Mouse (Mus musculus) liver, embryonic 11.5 days (tissue): ENCODE measurements around the gene Dok1. TPM values are rescaled to one million over a fixed set of nuclear protein-coding genes. Genes with fewer than 3 reads are reported as not detected.

ENCODE experiments used
- ATAC-seq: fragments of 200-750 bp; cut with Nextera tagmentation; replicated peaks from 2 replicates; pipeline ENCODE4 v1.8.0; 2017; ENCODE audit warnings: moderate number of reproducible peaks, mild to moderate bottlenecking, moderate TSS enrichment, moderate library complexity; ENCODE audit not compliant: low FRiP score
- DNase-seq: peaks from one replicate; pipeline ENCODE4 v3.0.0-alpha.2; 2017; ENCODE audit warnings: low spot score
- H3K27ac ChIP-seq: fragments of 300-500 bp; sonication (generic); 2 replicates; pipeline ENCODE4 v1.5.1; 2014; ENCODE audit warnings: mild to moderate bottlenecking, low read depth, low read length, control low read depth
- H3K27me3 ChIP-seq: fragments of 300-500 bp; sonication (generic); replicated peaks from 2 replicates; pipeline ENCODE4 v1.6.1; 2014; ENCODE audit warnings: low read length, mixed read lengths; ENCODE audit not compliant: control insufficient read depth, insufficient read depth
- H3K36me3 ChIP-seq: fragments of 300-500 bp; sonication (generic); 2 replicates; pipeline ENCODE4 v1.6.1; 2014; ENCODE audit warnings: mild to moderate bottlenecking, low read length, moderate library complexity, mixed read lengths; ENCODE audit not compliant: control insufficient read depth, insufficient read depth
- H3K4me1 ChIP-seq: fragments of 300-500 bp; sonication (generic); replicated peaks from 2 replicates; pipeline ENCODE4 v1.6.1; 2014; ENCODE audit warnings: low read length, mixed read lengths; ENCODE audit not compliant: control insufficient read depth, insufficient read depth
- H3K4me2 ChIP-seq: fragments of 300-500 bp; sonication (generic); 2 replicates; pipeline ENCODE4 v1.6.1; 2014; ENCODE audit warnings: mild to moderate bottlenecking, control low read depth, moderate library complexity
- H3K4me3 ChIP-seq: fragments of 300-500 bp; sonication (generic); 2 replicates; pipeline ENCODE4 v1.5.1; 2014; ENCODE audit warnings: low read depth, low read length, control low read depth
- H3K9ac ChIP-seq: fragments of 300-500 bp; sonication (generic); 2 replicates; pipeline ENCODE4 v1.6.1; 2014; ENCODE audit warnings: low read depth, low read length, control low read depth
- H3K9me3 ChIP-seq: fragments of 300-500 bp; sonication (generic); 2 replicates; pipeline ENCODE4 v1.6.1; 2016; ENCODE audit warnings: low read length, inconsistent platforms, mixed read lengths; ENCODE audit not compliant: control insufficient read depth
- WGBS: fragments of 180-500 bp; shearing (Covaris S2); extraction: QIAGEN DNeasy Blood & Tissue Kit; methylation state at CpG from one replicate; pipeline ENCODE4 v1.1.7; 2014; 5-methylcytosine and 5-hydroxymethylcytosine counted together
- polyA plus RNA-seq: library from polyadenylated mRNA; unstranded; fragments of >200 nt; fragmentation: Nextera tagmentation; extraction: Ambion mirVana; gene quantifications from 2 replicates; pipeline ENCODE4 v1.2.1, GENCODE M21; 2014

Gene Dok1
- polyA plus RNA-seq, 1 experiment from 2014 or later = 17.2 TPM

- no peak overlapping the region for H3K9ac ChIP-seq
- ATAC-seq = no peak
- no peaks in the 10 kb centered on the region for H3K36me3 ChIP-seq
- H3K9me3 ChIP-seq = no peaks in the 10 kb centered on the region
- H3K4me2 ChIP-seq = no peak overlapping the region
- no peak for DNase-seq
- 0 out of 2 replicates have a peak, but pooled peaks cover 5% of the 10 kb centered on the region for H3K27me3 ChIP-seq
- WGBS = 55% methylated on average over 4 of the region's 4 CpGs
- no peak overlapping the region for H3K27ac ChIP-seq
- no peak overlapping the region for H3K4me3 ChIP-seq
- peaks cover 36% of the 10 kb centered on the region for H3K4me1 ChIP-seq
These were observed 8.8 kb downstream of the Dok1 start for GRCm38 (mm10) chr6:83024421-83024820.

- 86% methylated on average over 2 of the region's 2 CpGs for WGBS
These were observed 9.5 kb downstream of the Dok1 start for GRCm38 (mm10) chr6:83023786-83024185.

GRCm38 (mm10) chr6:83023008-83023407, 10.3 kb downstream of the Dok1 start:
- DNase-seq (no peak), ATAC-seq (peak; percentile 73)
- 73% methylated on average over 9 of the region's 9 CpGs for WGBS
- no peaks in the 10 kb centered on the region for H3K9me3 ChIP-seq
- H3K27ac ChIP-seq = no peak overlapping the region
- H3K4me1 ChIP-seq = peaks cover 35% of the 10 kb centered on the region
- no peak overlapping the region for H3K4me3 ChIP-seq
- no peak overlapping the region for H3K9ac ChIP-seq
- H3K4me2 ChIP-seq = no peak overlapping the region
- H3K36me3 ChIP-seq = no peaks in the 10 kb centered on the region
- 0 out of 2 replicates have a peak, but pooled peaks cover under 1% of the 10 kb centered on the region for H3K27me3 ChIP-seq

More at GRCm38 (mm10) chr6:83023786-83024185, 9.5 kb downstream of the Dok1 start:
- H3K9ac ChIP-seq = no peak overlapping the region
- H3K4me3 ChIP-seq = no peak overlapping the region
- no peak for DNase-seq
- no peak for ATAC-seq
- H3K36me3 ChIP-seq = no peaks in the 10 kb centered on the region
- 0 out of 2 replicates have a peak, but pooled peaks cover 5% of the 10 kb centered on the region for H3K27me3 ChIP-seq
- H3K27ac ChIP-seq = no peak overlapping the region; the same call in 1 of the 2 replicates
- no peak overlapping the region for H3K4me2 ChIP-seq
- peaks cover 39% of the 10 kb centered on the region for H3K4me1 ChIP-seq
- H3K9me3 ChIP-seq = no peaks in the 10 kb centered on the region

GRCm38 (mm10) chr6:83020836-83021593, 12.3 kb downstream of the Dok1 start:
- 69% methylated on average over 4 of the region's 4 CpGs for WGBS
- Histone ChIP-seq H3K36me3 (no peaks in the 10 kb centered on the region), H3K4me2 (no peak overlapping the region), H3K9ac (no peak overlapping the region), H3K27ac (no peak overlapping the region), H3K4me1 (peaks cover 37% of the 10 kb centered on the region), H3K4me3 (no peak overlapping the region), H3K27me3 (no peaks in the 10 kb centered on the region), H3K9me3 (no peaks in the 10 kb centered on the region)
- ATAC-seq (no peak), DNase-seq (no peak)

GRCm38 (mm10) chr6:83020121-83020520, 13.2 kb downstream of the Dok1 start:
- Histone ChIP-seq H3K27ac (peak overlapping the region; percentile 45; the same call in 1 of the 2 replicates), H3K36me3 (no peaks in the 10 kb centered on the region), H3K9me3 (no peaks in the 10 kb centered on the region), H3K27me3 (no peaks in the 10 kb centered on the region), H3K9ac (no peak overlapping the region), H3K4me1 (peaks cover 39% of the 10 kb centered on the region), H3K4me2 (no peak overlapping the region), H3K4me3 (no peak overlapping the region)
- DNase-seq (no peak), ATAC-seq (peak; percentile 64)
- 51% methylated on average over 6 of the region's 6 CpGs for WGBS

- no peak overlapping the region for H3K27ac ChIP-seq
- H3K9ac ChIP-seq = no peak overlapping the region
These were observed 14.2 kb downstream of the Dok1 start for GRCm38 (mm10) chr6:83019044-83019443.

GRCm38 (mm10) chr6:83017190-83017589, 16.1 kb downstream of the Dok1 start:
- peaks cover 38% of the 10 kb centered on the region for H3K4me1 ChIP-seq
- no peak for ATAC-seq
- no peak overlapping the region for H3K4me3 ChIP-seq
- H3K9ac ChIP-seq = no peak overlapping the region
- H3K36me3 ChIP-seq = no peaks in the 10 kb centered on the region
- 76% methylated on average over 3 of the region's 3 CpGs for WGBS
- no peaks in the 10 kb centered on the region for H3K9me3 ChIP-seq
- no peaks in the 10 kb centered on the region for H3K27me3 ChIP-seq
- H3K27ac ChIP-seq = no peak overlapping the region
- no peak overlapping the region for H3K4me2 ChIP-seq
- no peak for DNase-seq

More at GRCm38 (mm10) chr6:83019044-83019443, 14.2 kb downstream of the Dok1 start:
- no peak for DNase-seq
- WGBS = 64% methylated on average over 3 of the region's 3 CpGs
- H3K4me3 ChIP-seq = no peak overlapping the region
- H3K27me3 ChIP-seq = no peaks in the 10 kb centered on the region
- H3K9me3 ChIP-seq = no peaks in the 10 kb centered on the region
- no peak overlapping the region for H3K4me2 ChIP-seq
- no peak for ATAC-seq
- H3K4me1 ChIP-seq = peaks cover 40% of the 10 kb centered on the region
- H3K36me3 ChIP-seq = no peaks in the 10 kb centered on the region

GRCm38 (mm10) chr6:83015749-83016148, 17.5 kb downstream of the Dok1 start:
- H3K9me3 ChIP-seq = no peaks in the 10 kb centered on the region
- H3K9ac ChIP-seq = no peak overlapping the region
- no peaks in the 10 kb centered on the region for H3K36me3 ChIP-seq
- no peaks in the 10 kb centered on the region for H3K27me3 ChIP-seq
- peaks cover 44% of the 10 kb centered on the region for H3K4me1 ChIP-seq
- peak overlapping the region; percentile 51; the same call in 1 of the 2 replicates for H3K4me2 ChIP-seq
- WGBS = 89% methylated on average over 2 of the region's 2 CpGs
- DNase-seq = no peak
- H3K4me3 ChIP-seq = no peak overlapping the region
- ATAC-seq = no peak
- H3K27ac ChIP-seq = peak overlapping the region; percentile 97
